Mouse (Mus musculus) erythroblast, adult 5-6 weeks (primary cell): ENCODE measurements around the gene Mtif3. TPM values are rescaled to one million over a fixed set of nuclear protein-coding genes. Genes with fewer than 3 reads are reported as not detected.
A peak's percentile ranks its signal among the peaks of the same experiment; 100 is the strongest.

Source experiments
- ATAC-seq: replicated peaks from 2 replicates; pipeline ENCODE4 v1.8.0; 2016; ENCODE audit warnings: moderate number of reproducible peaks, mild to moderate bottlenecking, moderate TSS enrichment, inconsistent platforms; ENCODE audit not compliant: poor library complexity, low FRiP score, severe bottlenecking
- total RNA-seq, 2 experiments: library from RNA; stranded (forward) in 1 of 2; stranded (reverse) in 1 of 2; fragments of 150-400 nt in 1 of 2; fragments of 200-764, 138-1000 nt in 1 of 2; gene quantifications; 2 replicates each; pipeline versions ENCODE4 v1.2.3 to v1.2.4; 2015 to 2017; ENCODE audit warnings: low replicate concordance in 2 of 2

The Mtif3 gene
- total RNA-seq (2015; ENCODE audit: low replicate concordance) (0.42 and 0.58 TPM in 2 replicates), total RNA-seq (2017; ENCODE audit: low replicate concordance) (3.8 and 7.5 TPM in 2 replicates)

DNA sequence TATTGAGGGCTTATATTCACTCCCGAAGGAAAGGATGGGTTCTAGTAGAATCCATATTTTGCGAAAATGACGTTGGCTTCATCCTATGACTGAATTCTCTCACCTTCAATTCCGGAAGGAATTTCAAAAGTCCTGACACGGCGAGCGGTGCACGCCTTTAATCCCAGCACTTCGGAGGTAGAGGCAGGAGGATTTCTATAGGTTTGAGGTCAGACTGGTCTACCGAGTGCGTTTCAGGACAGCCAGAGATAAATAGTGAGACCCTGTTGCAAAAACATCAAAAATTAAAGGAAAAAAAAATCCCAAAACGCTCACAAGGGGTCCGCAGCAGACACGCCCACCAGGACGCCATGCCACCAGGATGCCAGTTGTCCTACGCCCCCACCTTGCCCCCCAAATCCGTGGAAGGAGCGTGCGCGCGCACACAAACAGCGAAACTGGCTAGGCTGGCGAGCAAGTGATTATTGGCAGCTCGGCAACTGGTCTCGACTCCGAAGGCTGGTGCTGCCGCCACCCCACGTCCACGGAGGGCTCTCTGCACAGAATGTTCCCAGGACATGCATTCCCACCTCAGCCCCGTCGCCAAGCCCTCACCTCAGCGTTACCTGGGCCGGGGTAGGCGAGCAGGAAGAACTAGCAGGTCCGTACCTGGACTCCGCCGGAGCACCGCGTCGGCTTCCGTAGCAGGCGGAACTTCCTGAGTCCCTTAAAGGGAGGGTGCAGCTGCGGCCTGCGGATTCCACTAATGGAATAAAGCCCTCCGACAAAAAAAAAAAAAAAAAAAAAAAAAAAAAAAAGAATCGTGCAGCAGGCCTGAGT, at the start of gene Mtif3:
Gene Mtif3 (minus strand): TSS at position 683 of the 819 bp plus-strand sequence.
- ATAC-seq = peak; percentile 88

DNA sequence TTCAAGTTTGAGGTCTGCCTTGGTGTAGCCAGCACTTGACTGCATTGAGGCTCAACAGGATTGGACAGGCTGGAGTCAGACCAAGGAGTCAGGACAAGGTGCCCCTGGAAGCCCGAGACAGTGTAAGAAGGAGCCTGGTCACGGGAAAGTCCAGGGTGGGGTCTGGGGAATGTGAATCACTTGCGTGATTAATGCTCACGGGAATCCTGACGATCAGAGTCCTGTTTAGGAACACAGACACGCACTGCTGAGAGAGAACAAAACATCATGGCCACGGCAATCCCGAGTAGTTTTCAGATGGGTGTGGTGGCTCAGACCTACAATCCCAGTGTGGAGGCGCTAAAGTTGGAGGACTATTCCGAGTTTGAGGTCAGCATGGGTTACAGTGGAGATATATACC, 47.7 kb upstream of the Mtif3 start:
- peak; percentile 43; the same call in 1 of the 2 replicates for ATAC-seq

DNA sequence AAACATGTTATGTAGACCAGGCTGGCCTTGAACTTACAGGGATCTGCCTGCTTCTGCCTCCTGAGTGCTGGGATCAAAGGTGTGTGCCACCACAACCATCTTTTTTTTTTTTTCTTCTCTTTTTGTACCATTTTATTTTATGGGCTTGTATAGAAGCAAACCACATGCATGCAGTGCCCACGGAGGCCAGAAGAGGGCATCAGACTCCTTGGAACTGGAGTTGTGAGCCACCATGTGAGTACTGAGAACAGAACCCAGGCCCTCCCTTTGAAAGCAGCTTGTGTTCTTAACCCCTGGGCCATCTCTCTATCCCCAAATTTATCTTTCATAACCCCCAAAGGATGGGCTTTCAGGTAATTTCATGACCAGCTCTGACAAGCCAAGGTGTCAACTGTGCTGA, 39.7 kb upstream of the Mtif3 start:
- ATAC-seq = no peak

DNA sequence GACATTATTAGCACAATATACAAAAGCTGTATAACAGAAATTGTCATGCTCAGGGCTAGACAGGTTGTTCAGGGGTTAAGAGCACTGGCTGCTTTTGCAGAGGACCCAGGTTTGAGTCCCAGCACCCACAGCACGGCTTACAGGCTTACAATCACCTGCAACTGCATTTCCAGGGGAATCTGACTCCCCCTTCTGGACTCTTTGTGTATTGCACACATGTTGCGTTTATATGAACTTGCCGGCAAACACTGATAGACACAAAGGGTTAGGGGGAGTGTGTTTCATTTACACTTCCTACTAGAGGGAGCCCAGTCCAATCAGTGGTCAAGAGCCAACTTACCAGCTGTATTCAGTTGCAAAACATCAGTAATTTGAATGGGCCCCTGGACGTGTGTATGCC, 37.7 kb upstream of the Mtif3 start:
- no peak for ATAC-seq

GRCm38 (mm10) chr5:146998802-146999201, 35.2 kb upstream of the Mtif3 start:
- no peak for ATAC-seq

DNA sequence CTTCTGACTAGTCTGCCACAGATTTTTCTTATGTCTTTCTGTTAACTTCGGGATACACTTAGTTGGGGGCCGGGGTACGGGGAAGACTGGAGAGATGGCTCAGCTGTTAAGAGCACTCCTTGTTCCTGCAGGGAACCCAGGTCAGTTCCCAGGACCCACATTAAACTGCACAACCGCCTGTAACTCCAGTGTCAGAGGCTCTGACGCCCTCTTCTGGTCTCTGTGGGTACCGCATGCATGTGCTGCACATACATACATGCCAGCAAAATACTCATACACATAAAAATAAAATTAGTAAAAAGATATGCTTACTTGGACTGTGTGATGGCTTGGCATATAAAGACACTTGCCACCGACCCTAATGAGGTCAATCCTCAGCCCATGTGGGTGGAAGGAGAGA, 33.2 kb upstream of the Mtif3 start:
- no peak for ATAC-seq

DNA sequence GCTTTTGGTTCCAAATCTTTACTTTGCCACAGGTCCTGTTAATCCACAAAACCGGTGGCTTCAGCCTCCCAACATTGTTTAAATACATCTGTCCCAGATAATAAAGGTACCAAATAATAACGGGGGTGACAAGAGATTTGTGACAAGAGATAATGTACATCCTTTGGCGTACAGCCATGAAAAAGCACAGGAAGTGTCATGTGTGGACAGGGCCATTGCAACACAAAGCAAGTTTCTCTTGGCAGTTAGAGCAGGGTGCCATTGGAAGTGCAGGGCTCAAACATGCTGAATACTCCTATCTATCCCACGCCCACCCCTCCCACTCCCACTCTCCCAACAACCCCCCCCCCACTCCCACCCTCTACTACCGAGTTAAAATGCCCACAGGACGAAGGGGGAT, 31.4 kb upstream of the Mtif3 start:
- ATAC-seq = no peak

- no peak for ATAC-seq
These were observed 29.9 kb upstream of the Mtif3 start for GRCm38 (mm10) chr5:146993509-146993908.

DNA sequence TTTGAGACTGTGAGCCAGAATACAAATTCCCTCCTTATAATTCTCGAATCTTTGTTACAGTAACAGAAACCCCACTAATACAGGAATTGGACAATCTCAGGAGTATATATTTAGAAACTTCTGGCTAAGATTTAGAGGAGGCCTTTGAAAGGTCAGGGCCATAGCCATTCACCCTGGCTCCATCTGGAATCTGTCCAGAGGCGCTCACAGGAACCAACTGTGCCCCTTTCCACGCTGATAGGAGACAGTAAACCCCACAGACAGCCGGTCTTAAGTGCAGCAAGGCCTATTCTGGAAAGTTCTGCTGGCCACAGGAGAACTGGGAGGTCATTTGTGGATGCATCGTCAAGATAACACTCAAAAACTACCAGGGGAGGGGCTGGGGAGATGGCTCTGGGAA, 25.5 kb upstream of the Mtif3 start:
- no peak for ATAC-seq

DNA sequence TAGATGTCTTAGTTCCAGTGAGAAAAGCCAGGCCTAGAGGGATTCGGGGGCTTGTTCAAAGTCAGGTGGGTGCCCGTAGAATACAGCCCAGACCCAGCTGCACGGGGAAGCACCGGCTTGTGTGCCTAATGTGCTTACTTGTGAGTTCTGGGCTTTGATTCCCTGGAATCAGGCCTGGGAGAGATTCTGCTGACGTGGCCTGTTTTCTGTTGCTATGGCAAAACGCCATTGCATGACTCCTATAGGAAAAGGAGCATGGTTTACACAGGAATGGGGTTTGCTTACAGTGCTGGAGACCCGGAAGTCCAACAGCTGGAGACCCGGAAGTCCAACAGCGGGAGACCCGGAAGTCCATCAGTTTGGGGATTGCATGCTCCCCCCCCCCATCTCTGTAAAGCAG, 24.0 kb upstream of the Mtif3 start:
- ATAC-seq = no peak

GRCm38 (mm10) chr5:146985725-146986433, 22.3 kb upstream of the Mtif3 start:
- no peak for ATAC-seq

- peak; percentile 85 for ATAC-seq
These were observed 19.6 kb upstream of the Mtif3 start for GRCm38 (mm10) chr5:146983216-146983615.

GRCm38 (mm10) chr5:146981376-146981775, 17.8 kb upstream of the Mtif3 start:
- no peak for ATAC-seq

GRCm38 (mm10) chr5:146974781-146975123, 11.2 kb upstream of the Mtif3 start:
- no peak for ATAC-seq

DNA sequence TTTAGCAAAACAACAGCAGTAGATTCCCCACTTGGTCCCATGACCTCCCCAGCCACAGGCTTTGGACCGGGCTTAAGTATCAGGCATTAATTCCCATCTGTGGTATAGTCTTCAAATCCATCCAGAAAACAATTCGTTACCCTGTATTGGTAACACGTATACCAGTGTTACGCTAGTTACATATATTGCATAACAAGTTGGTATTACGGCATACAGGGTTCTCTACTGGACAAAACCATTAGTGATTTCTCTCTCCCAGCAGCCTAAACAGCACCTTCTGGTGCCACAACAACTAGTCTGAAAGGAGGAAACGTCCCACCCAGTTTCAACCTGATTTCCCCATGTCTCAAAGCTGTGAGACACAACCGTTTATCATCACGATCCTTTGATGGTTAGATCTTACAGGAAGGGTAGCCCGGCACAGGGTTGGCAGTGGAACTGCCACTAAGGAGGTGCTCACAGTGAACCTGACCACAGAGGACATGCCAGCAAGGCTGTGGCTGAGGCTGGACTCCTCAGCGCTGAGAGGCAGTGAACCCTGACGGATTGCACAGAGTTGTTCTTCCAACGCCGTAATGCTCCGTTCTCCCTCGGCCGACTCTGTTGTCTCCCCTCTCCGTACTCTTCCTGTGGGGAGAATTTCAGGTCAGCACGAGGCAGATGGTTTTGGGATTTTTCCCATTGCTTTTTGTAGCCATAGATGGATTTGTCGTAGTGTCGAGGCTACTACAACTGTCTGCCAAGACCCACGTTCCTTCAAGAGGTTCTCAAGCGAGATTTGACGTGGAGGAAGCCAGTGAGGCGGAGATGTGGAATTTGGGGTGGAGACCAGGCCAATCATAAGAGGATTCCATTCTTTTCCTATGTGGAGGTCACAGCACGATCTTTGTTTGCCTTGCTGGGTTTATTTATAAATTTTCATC, 10.5 kb upstream of the Mtif3 start:
- no peak for ATAC-seq

- ATAC-seq = no peak
These were observed 9.8 kb upstream of the Mtif3 start for GRCm38 (mm10) chr5:146973353-146973752.

GRCm38 (mm10) chr5:146971776-146972561, 8.4 kb upstream of the Mtif3 start:
- ATAC-seq = no peak

GRCm38 (mm10) chr5:146968695-146969393, 5.2 kb upstream of the Mtif3 start:
- no peak for ATAC-seq

GRCm38 (mm10) chr5:146963937-146964278, 308 bp upstream of the Mtif3 start:
- ATAC-seq = no peak
